Mouse (Mus musculus): ENCODE results near the gene Map4k2. TPM values are rescaled to one million over a fixed set of nuclear protein-coding genes. Genes with fewer than 3 reads are reported as not detected.

Map4k2 gene
- total and polyA plus RNA-seq, 3 experiments = 8.0 to 22.3 TPM; not detected in 1

DNA sequence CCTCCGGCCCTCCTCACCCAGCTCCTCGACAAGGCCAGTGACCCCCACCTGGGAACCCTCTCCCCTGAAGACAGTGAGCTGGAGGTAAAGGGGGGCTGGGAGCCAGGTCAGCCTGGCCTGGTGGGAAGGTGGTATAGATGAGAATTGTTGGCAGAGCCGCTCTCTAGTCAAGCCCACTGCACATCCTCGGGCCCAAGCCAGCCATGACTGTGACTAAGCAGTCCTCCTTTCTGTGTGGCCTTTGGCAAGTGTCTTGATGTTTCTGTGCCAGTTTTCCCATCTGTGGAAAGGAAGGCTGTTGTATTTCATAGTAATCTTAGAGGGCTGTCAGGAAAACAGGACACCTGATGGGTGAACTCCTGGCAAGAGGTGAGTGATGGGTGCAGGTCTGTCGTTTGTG lies 3.1 kb downstream of the Map4k2 start:
- Histone ChIP-seq H3K27ac (ENCODE audit: control insufficient read depth, low read depth, low read length) (no peak overlapping the region), H3K9me3 (replicated peaks; ENCODE audit: insufficient read depth, low read length) (no peaks in the 10 kb centered on the region), H3K36me3 (ENCODE audit: control insufficient read depth in 1 of 2, insufficient read depth in 2 of 2, low read length in 2 of 2) (peaks cover 0 to 2% of the 10 kb centered on the region in 2 experiments; a peak in 2 of 4 replicates), H3K4me3 (ENCODE audit: control insufficient read depth in 1 of 2, insufficient read depth in 1 of 2, low read depth in 2 of 2, low read length in 2 of 2) (no peak overlapping the region), H3K27me3 (ENCODE audit: control insufficient read depth in 1 of 2, insufficient read depth in 2 of 2, low read length in 2 of 2) (no peaks in the 10 kb centered on the region), H3K4me1 (ENCODE audit: control insufficient read depth in 1 of 2, insufficient read depth in 2 of 2, low read length in 2 of 2) (peaks cover 0 to 10% of the 10 kb centered on the region in 2 experiments; a peak in 2 of 4 replicates), H3K9ac (ENCODE audit: control insufficient read depth, low read depth, low read length, poor library complexity, severe bottlenecking) (no peak overlapping the region), H3K79me2 (ENCODE audit: control insufficient read depth, insufficient read depth, low read length, poor library complexity) (no peaks in the 10 kb centered on the region; the same call in 1 of the 2 replicates)
- no peak for DNase-seq (ENCODE audit: low read depth, low spot score)
- TF ChIP-seq BHLHE40 (IDR thresholded peaks at IDR 0.05; ENCODE audit: borderline replicate concordance, low read depth, low read length) (no peak), NELFE (IDR thresholded peaks at IDR 0.05; ENCODE audit: low read depth, low read length) (no peak), TAL1 (IDR thresholded peaks at IDR 0.05; ENCODE audit: low read length) (no peak), SIN3A (IDR thresholded peaks at IDR 0.05; ENCODE audit: low read length) (no peak), USF1 (IDR thresholded peaks at IDR 0.05; ENCODE audit: low read depth, low read length) (no peak), USF2 (IDR thresholded peaks at IDR 0.05; ENCODE audit: borderline replicate concordance in 1 of 2, insufficient read depth in 1 of 2, low read depth in 1 of 2, low read length in 2 of 2) (no peak), ETS1 (IDR thresholded peaks at IDR 0.05; ENCODE audit: low read depth, low read length) (no peak), TBP (IDR thresholded peaks at IDR 0.05; ENCODE audit: low read depth, low read length) (no peak), ELF1 (IDR thresholded peaks at IDR 0.05; ENCODE audit: low read depth, low read length) (no peak), HCFC1 (IDR thresholded peaks at IDR 0.05; ENCODE audit: low read depth, low read length) (no peak), TCF12 (IDR thresholded peaks at IDR 0.05; ENCODE audit: low read depth, low read length) (no peak), RAD21 (IDR thresholded peaks at IDR 0.05; ENCODE audit: low read depth, low read length) (no peak), CHD2 (IDR thresholded peaks at IDR 0.05; ENCODE audit: low read length) (no peak), MYB (IDR thresholded peaks at IDR 0.05; ENCODE audit: low read depth, low read length) (no peak), MAFK (IDR thresholded peaks at IDR 0.05; ENCODE audit: borderline replicate concordance, low read depth, low read length) (no peak), MXI1 (IDR thresholded peaks at IDR 0.05; ENCODE audit: low read depth, low read length) (no peak), RCOR1 (IDR thresholded peaks at IDR 0.05; ENCODE audit: low read depth, low read length) (no peak), ZMIZ1 (IDR thresholded peaks at IDR 0.05; ENCODE audit: low read depth, low read length) (no peak), SMC3 (IDR thresholded peaks at IDR 0.05; ENCODE audit: low read depth, low read length) (no peak), POLR2AphosphoS5 (IDR thresholded peaks at IDR 0.05; ENCODE audit: borderline replicate concordance, low read depth, low read length) (no peak)

DNA sequence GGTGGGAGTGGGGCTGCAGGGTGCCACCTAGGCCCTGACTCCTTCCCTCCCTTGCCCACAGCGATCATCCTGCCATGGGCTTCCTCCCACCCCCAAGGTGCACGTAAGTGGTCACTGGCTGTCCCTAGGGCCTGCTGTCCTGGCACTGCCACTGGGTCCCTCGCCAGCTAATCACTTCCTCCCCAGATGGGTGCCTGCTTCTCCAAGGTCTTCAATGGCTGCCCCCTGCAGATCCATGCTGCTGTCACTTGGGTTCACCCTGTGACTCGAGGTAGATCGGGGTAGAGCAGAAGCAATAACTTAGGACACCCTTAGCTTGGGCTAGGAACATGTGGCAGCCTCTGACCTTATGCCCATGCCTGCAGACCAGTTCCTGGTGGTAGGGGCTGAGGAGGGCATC lies 5.1 kb downstream of the Map4k2 start:
- peaks cover 0 to 4% of the 10 kb centered on the region in 2 experiments; a peak in 2 of 4 replicates for H3K4me1 ChIP-seq (ENCODE audit: control insufficient read depth in 1 of 2, insufficient read depth in 2 of 2, low read length in 2 of 2)
- no peak overlapping the region for H3K4me3 ChIP-seq (ENCODE audit: control insufficient read depth in 1 of 2, insufficient read depth in 1 of 2, low read depth in 2 of 2, low read length in 2 of 2)
- no peak overlapping the region for H3K27ac ChIP-seq (ENCODE audit: control insufficient read depth, low read depth, low read length)
- H3K36me3 ChIP-seq (ENCODE audit: control insufficient read depth in 1 of 2, insufficient read depth in 2 of 2, low read length in 2 of 2) = no peaks in the 10 kb centered on the region; a peak in 1 of 4 replicates
- H3K9me3 ChIP-seq (replicated peaks; ENCODE audit: insufficient read depth, low read length) = no peaks in the 10 kb centered on the region
- H3K9ac ChIP-seq (ENCODE audit: control insufficient read depth, low read depth, low read length, poor library complexity, severe bottlenecking) = no peak overlapping the region
- H3K79me2 ChIP-seq (ENCODE audit: control insufficient read depth, insufficient read depth, low read length, poor library complexity) = no peaks in the 10 kb centered on the region; the same call in 1 of the 2 replicates
- DNase-seq (ENCODE audit: low read depth, low spot score) = no peak
- TF ChIP-seq CHD1 (IDR thresholded peaks at IDR 0.05; ENCODE audit: low read depth, low read length) = no peak
- no peak for TF ChIP-seq MAX (IDR thresholded peaks at IDR 0.05; ENCODE audit: low read length)
- TF ChIP-seq USF2 (IDR thresholded peaks at IDR 0.05; ENCODE audit: borderline replicate concordance in 1 of 2, insufficient read depth in 1 of 2, low read depth in 1 of 2, low read length in 2 of 2) = no peak
- no peak for TF ChIP-seq MYB (IDR thresholded peaks at IDR 0.05; ENCODE audit: low read depth, low read length)
- TF ChIP-seq TAL1 (IDR thresholded peaks at IDR 0.05; ENCODE audit: low read length) = no peak
- TF ChIP-seq RCOR1 (IDR thresholded peaks at IDR 0.05; ENCODE audit: low read depth, low read length) = no peak
- TF ChIP-seq MXI1 (IDR thresholded peaks at IDR 0.05; ENCODE audit: low read depth, low read length) = no peak
- H3K27me3 ChIP-seq (ENCODE audit: control insufficient read depth in 1 of 2, insufficient read depth in 2 of 2, low read length in 2 of 2) = no peaks in the 10 kb centered on the region
